Mouse (Mus musculus) embryo, embryonic 11 days (tissue): ENCODE data around the gene Rras2.
A peak's percentile ranks its signal among the peaks of the same experiment; 100 is the strongest.

Source experiments
- DNase-seq: peaks from one replicate; pipeline ENCODE4 v3.0.0-alpha.2; 2015

The Rras2 gene

DNA sequence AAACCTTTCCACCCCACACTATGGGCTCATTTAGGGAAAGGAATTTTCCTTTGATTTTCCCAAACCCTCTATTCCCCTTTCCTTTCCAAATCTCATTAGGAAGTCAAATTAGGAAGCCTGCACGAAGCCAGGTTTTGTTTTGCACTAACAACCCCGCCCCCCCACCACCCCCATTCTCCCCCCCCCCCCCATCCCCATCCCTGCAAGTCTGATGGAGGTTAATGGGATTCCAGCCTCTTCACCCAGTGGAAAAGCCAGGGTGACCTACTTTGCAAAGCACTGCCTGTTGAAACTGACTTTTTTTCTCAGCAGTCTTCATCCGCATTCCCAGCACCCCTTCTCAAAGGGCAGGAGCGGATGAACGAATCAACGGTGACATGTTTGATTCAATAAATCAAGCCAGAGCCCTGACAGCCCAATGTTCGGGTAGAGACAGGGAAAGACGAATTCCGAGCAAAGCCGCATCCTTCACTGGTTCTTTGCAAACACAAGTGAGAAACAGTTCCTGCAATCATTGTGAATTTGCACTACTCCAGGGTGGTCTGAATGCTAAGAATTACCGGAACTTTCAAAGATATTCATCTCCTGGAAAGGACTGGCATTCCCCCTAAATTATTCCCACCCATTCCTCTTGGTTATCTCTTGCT lies 97.4 kb downstream of the Rras2 start:
- peak; percentile 29 for DNase-seq

DNA sequence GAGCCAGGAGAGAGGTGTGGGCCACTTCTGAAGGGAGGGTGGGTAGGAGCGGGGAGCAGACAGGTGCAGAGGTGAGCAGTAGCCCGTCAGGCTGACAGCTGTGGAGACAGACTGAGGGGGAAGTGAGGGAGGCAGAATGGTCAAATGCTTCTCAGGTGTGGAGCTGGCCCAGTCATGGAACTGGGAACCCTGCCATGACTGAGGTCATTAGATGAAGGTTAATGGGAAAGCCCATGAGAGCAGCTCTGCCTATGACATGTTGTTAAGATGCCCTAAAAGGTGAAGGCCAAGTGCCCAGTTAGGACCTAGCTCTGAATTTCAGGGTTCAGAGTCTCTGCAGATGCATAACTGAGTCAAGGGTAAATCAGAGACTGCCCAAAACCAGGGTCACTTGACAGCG lies 98.7 kb downstream of the Rras2 start:
- no peak for DNase-seq

DNA sequence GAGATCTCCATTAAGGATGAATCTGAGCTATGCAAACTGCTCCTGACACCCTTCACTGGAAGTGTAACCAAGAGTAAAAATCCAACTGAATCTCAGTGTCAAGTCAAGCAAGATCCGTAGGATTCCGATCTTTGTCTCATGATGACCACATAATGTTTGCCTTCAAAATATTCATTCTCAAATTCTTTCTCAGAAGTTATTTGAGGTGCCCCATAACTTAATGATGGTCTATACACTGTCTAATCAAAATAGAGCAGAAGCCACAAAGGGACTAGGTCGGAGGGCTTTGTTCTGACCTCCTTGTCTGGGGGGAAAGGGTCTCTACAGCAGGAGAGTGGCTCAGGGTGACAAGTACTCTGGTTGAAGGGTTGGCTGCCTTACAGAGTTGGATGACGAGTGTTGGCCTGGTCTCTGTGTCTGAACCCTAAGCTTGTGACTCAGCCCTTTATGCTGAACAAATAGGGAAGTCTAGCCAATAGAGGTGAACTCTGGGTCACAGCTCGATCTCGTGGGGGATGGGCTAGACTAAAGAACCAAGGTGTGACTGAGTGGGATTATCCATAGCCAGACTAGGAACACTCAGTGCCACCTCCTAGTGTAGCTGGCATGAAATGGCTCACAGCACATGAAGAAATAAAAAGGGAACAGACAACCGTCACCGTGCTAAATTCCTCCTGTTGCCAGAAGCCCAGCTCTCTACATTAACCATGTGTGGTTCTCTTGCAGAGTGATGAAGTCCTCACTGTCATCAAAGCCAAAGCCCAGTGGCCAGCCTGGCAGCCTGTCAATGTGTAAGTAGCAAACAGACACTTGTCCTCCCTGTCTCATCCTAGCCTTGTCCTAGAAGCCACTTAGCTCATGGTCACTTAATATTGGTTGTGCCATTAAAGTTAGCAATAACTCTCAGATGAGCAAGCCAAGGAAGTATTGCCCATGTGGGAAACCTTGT lies 101.3 kb downstream of the Rras2 start:
- DNase-seq = no peak

- DNase-seq = no peak
These were observed 105.7 kb downstream of the Rras2 start for GRCm38 (mm10) chr7:114011726-114012443.

DNA sequence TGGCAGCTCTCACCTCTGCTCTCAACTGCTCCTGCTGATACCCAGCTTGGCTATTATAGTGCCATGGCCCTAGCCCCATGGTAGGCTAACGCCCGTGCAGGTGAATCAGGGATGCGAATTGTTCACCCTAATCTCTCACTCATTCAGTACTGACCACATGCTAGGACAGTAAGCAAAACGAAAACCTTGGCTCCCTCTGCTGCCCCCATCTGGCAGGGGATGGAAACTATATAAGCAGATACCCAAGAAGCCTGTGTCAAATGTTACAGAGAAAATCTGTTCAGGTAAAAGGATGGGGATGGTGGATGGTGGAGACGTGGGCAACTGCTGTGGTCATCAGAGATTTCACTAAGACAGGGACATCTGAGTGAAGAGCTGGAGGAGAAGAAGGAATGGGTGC lies 110.0 kb downstream of the Rras2 start:
- DNase-seq = peak; percentile 37

GRCm38 (mm10) chr7:114006456-114006855 lies 111.1 kb downstream of the Rras2 start:
- DNase-seq = no peak

DNA sequence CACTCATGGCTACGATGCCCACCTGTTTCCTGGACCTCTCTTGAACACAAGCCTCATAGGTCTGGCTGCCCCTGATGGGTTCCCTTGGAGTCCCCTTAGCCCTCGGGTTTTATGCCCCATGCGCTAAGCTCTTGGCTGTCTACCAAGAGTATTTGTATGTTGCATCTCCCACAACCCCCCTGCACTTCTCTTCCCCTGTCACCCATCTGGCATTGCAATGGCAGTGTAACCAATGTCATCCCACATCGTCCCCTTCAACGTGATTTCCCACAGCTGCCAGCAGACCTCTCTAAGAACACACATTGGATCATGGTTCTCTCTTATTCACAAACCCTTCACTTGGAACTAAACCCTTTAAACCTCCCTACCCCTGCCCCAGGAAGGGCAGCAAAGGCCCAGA lies 112.1 kb downstream of the Rras2 start:
- no peak for DNase-seq

DNA sequence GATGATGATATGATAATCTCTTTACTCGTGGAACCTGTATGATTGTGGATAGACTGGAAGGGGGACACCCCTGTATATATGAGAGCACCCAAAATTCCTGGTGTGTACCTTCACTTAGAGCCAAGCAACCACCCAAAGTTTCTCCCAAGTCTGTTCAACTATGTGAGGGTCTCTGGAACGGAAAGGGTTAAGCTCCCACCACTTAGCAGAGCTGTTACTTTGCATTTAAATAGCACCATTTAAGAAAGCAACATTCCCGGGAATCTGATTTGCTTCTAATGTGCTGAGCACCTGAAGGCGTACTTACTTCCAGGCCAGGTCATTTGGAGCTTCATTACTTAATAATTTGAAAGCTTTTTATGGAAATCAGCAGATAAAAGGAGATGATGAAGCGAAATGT lies 113.4 kb downstream of the Rras2 start:
- DNase-seq = peak; percentile 33

GRCm38 (mm10) chr7:113997675-113998354 lies 119.8 kb downstream of the Rras2 start:
- DNase-seq = no peak
